Mouse (Mus musculus) adipocyte (in vitro differentiated cells): Measurements from ENCODE around the gene Rhoc.

Experiments used
- DNase-seq: peaks from one replicate; pipeline ENCODE4 v3.0.0-alpha.2; 2016; ENCODE audit warnings: low spot score

Rhoc gene

DNA sequence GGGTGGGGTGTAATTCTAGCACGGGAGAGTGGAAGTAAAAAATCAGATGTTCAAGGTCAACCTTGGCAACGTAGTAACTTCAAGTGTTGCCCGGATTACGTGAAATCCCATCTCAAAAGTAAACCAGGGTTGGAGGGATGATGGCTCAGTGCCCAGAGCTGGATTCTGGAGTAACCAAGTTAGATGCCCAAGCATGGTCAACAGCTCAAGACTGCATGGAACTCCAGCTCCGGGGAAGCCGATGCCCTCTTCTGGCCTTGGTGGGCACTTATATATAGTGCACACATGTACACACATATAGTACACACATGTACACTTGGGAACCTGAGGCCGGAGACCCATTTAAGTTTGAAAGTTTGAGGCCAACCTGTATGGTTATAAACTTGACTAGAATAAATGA lies 28.0 kb downstream of the Rhoc start:
- no peak for DNase-seq

DNA sequence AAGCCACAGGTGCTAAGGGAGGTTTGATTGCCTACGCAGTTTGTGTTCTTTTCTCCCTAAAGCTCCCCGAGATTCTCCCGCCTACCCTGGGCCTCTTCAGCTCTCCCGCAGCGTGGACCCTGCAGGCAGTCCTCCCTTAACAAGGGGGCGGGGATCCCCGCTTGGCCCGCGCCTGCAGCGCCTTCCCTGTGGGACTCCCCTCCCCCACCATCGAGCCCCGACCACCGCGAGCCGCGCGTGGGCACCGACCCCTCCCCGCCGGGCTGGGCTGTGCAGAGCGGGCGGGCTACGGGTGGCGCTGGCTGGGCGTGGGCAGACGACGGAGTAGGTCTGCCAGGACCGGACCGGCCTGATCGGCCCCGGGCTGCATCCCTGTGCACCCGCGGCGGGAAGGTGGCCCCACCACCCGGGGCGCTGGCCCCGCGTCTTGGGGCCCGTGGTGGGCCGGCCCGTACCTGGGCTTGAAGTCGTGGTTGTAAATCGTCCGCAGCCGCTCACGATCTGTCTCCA lies 29.4 kb downstream of the Rhoc start:
- peak; percentile 50 for DNase-seq

DNA sequence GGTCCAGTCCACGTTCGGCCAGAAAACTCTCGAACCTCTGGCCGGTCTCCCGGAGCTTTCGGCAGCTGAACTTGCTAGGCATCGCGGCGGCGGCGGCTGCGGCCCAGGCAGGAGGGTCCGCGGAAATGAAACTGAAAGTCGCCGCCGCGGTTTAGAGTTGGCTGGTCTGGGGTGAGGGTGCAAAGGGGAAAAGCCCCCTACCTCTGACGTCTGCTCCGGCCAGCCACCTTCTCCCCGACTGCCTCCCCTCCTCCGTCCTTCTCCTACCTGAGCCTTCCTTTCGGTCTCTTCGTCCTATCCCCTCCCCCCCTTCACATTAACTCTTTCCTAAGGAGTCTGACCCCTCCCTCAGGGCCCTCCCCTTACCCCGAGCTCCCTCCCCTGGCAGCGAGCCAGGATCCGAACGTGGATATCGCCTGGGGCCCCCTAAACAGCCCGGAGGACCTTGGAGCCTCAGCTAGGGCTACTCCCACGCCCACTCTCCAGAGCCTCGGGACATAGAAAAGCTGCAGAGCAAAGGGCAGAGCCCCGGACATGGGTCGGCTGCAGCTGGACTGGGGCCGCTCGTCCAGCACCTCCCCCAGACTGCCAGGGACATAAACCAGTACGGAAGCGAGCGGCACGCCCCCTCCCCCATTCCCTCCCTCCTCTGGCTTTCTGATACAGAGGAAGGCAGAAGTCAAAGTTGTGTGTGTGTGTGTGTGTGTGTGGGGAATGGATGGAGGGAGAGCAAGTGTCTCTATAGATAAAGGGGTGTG lies 30.0 kb downstream of the Rhoc start, which contains the start of gene Mov10:
TSS of gene Mov10 (minus strand) at position 573 of the 758 bp plus-strand sequence.
- DNase-seq, result peak; percentile 93

DNA sequence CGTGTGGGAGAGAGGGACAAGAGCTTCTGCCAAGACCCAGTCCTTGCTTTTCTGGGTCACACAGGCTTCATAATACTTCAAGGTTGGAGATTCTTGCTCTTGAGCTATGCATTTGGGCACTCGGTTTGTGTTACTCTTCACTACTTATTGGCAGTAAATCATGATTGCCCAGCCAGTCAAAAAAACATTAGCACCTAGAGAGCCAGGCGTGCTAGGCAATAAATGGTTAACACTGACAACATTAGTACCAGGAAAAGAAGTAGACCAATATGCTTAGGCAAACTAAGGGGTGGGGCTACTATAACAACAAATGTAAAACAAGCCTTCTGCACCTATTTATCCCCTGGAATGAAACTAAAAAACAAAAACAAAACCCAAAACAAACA lies 30.6 kb downstream of the Rhoc start:
- no peak for DNase-seq

DNA sequence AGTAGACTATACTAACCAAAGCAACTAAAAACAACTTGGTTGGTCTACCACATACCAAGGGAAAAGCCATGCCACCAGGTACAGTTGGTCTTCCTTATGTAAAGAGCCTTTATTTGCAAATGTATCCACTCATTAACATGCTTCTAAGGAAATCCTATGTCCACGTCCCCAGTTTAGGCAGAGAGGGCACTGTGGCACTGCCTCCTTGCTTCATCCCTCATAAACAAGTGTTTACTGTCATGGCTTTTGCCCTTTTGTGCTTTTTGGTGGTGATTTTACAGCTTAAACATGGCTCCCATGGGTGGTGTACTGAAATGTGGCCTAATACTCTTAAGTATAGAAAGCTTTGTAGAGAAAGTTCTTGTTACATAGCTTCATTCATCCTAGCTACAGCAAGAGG lies 32.3 kb downstream of the Rhoc start:
- DNase-seq, result peak; percentile 40

DNA sequence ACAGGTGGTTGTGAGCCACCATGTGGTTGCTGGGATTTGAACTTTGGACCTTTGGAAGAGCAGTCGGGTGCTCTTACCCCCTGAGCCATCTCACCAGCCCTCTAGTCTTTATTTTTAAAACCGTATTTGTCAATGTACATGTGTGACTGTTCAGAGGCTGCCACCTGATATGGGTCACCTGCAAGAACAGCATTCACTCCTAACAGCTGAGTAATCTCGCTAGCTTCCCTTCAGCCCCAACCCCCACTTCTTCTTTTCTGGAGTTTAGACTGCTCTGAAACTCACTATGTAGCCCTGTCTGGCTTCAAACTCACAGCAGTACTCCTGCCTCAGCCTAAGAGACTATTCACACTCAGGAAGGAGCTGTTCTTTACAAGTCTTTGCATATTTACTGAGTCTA lies 34.2 kb downstream of the Rhoc start:
- DNase-seq, result no peak

DNA sequence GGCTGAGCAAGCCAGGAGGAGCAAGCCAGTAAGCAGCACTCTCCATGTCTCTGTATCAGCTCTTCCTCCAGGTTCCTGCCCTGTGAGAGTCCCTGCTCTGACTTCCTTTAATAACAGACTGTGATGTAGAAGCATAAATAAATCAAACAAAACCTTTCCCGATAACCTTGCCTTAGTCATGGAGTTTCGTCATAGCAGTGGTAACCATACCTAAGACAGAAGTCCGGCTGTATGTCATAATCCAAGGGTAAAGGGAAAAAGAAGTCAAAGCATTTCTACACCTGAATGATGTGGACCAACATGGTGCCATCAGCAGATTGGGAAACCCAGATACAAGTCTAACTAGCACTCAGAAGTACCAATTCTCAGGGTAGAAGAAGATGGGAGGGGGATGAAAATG lies 47.6 kb downstream of the Rhoc start:
- DNase-seq, result no peak

DNA sequence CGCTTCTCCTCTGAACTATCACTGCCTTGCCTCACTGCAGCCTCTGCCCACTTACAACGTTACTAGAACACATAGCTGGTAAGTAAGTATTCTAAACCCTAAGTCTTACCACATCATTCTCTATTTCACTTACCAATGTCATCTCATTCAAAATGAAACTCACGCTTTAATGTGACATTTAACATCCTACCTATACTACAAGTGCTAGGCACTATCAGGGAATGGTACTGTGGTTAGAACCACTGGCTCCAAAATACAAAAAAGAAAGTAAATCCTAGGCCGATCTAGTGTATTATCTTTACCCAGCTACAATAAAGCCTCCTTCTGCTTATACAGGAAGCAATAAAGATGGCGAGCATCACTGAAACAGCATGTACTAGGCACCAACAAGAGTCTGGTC lies 52.9 kb downstream of the Rhoc start:
- no peak for DNase-seq
